Mouse (Mus musculus) G1E (cell line): ENCODE measurements at regions not wholly inside any gene's neighbourhood (a gene's known extent, or its start where the extent isn't known, plus 50 kb on each side); places are given as distances from the start of the nearest gene placed in this dataset.

ENCODE experiments used
- ATAC-seq: 2 replicates; pipeline ENCODE4 v1.8.0; 2016; ENCODE audit warnings: mild to moderate bottlenecking; ENCODE audit not compliant: insufficient number of reproducible peaks, poor library complexity, low FRiP score, severe bottlenecking; ENCODE audit errors: extremely low read depth
- DNase-seq: peaks from one replicate; pipeline ENCODE4 v3.0.0; 2012; ENCODE audit warnings: low spot score
- H3K27me3 ChIP-seq: 2 replicates; pipeline ENCODE4 v1.6.1; 2012; ENCODE audit warnings: mild to moderate bottlenecking, low read length, inconsistent platforms; ENCODE audit not compliant: insufficient read depth
- H3K36me3 ChIP-seq: replicated peaks from 2 replicates; pipeline ENCODE3; 2012; ENCODE audit warnings: mild to moderate bottlenecking, inconsistent platforms
- H3K4me1 ChIP-seq: 2 replicates; pipeline ENCODE4 v1.6.1; 2012; ENCODE audit warnings: low read depth, low read length, inconsistent platforms, mixed read lengths; ENCODE audit not compliant: insufficient read depth
- H3K4me3 ChIP-seq: 2 replicates; pipeline ENCODE4 v1.5.1; 2012; ENCODE audit warnings: low read depth, mild to moderate bottlenecking, inconsistent platforms, low read length, moderate library complexity, mixed read lengths
- H3K9me3 ChIP-seq: replicated peaks from 2 replicates; pipeline ENCODE4 v1.6.1; 2012; ENCODE audit warnings: inconsistent platforms
- CTCF ChIP-seq: IDR thresholded peaks from 2 replicates; pipeline ENCODE4 v1.5.1; 2012; ENCODE audit warnings: low read depth, low read length, inconsistent platforms, mixed read lengths
- GATA1 ChIP-seq: IDR thresholded peaks from 2 replicates; pipeline ENCODE4 v1.6.1; 2012; ENCODE audit warnings: borderline replicate concordance, low read length, inconsistent platforms, mixed read lengths
- GATA2 ChIP-seq: IDR thresholded peaks from 2 replicates; pipeline ENCODE4 v1.6.1; 2012; ENCODE audit warnings: low read depth, low read length, inconsistent platforms, borderline replicate concordance
- POLR2AphosphoS5 ChIP-seq: IDR thresholded peaks from 2 replicates; pipeline ENCODE4 v1.6.1; 2012; ENCODE audit warnings: low read depth, low read length, inconsistent platforms; ENCODE audit not compliant: insufficient replicate concordance
- TAL1 ChIP-seq: conservative IDR thresholded peaks from 2 replicates; pipeline ENCODE4 v1.6.1; 2012; ENCODE audit warnings: low read depth, low read length, inconsistent platforms, mixed read lengths

- Histone ChIP-seq H3K9me3 (no peaks in the 10 kb centered on the region), H3K36me3 (no peaks in the 10 kb centered on the region), H3K4me1 (no peaks in the 10 kb centered on the region), H3K4me3 (no peak overlapping the region), H3K27me3 (no peaks in the 10 kb centered on the region)
- no peak for TF ChIP-seq TAL1
- TF ChIP-seq POLR2AphosphoS5 = no peak
- TF ChIP-seq CTCF = no peak
- TF ChIP-seq GATA1 = no peak
- no peak for TF ChIP-seq GATA2
- DNase-seq (no peak), ATAC-seq (no peak)
Observed at GRCm38 (mm10) chr11:19532867-19533266, 391.3 kb upstream of the Spred2 start.

DNA sequence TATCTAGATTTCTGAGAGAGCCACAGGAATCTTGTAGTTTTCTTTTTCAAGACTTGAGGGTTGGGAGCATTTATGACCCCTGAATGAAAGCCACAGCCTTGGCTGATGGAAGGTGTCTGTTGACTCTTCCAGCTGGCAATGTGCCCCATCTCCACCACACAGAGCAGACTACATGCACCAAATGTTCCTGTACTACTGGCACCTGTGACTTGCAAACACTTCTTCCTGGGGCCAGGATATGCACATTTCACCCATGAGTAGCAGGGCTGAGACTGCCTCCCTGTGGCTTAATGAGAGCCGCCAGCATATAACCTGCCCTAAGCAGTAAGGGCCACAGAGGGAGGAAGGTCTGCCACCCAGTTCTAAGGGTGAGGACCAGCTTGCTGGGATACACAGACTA lies 390.5 kb upstream of the Spred2 start:
- Histone ChIP-seq H3K9me3 (no peaks in the 10 kb centered on the region), H3K4me1 (no peaks in the 10 kb centered on the region), H3K27me3 (no peaks in the 10 kb centered on the region), H3K36me3 (no peaks in the 10 kb centered on the region), H3K4me3 (no peak overlapping the region)
- no peak for DNase-seq
- TF ChIP-seq TAL1 = no peak
- no peak for TF ChIP-seq GATA1
- no peak for ATAC-seq

GRCm38 (mm10) chr11:19535215-19535614 lies 389.0 kb upstream of the Spred2 start:
- H3K27me3 ChIP-seq = no peaks in the 10 kb centered on the region
- no peaks in the 10 kb centered on the region for H3K9me3 ChIP-seq
- no peak for DNase-seq
- no peak overlapping the region for H3K4me3 ChIP-seq
- no peaks in the 10 kb centered on the region for H3K4me1 ChIP-seq
- ATAC-seq = no peak
- TF ChIP-seq GATA1 (no peak), POLR2AphosphoS5 (no peak), GATA2 (no peak)
- H3K36me3 ChIP-seq = no peaks in the 10 kb centered on the region

DNA sequence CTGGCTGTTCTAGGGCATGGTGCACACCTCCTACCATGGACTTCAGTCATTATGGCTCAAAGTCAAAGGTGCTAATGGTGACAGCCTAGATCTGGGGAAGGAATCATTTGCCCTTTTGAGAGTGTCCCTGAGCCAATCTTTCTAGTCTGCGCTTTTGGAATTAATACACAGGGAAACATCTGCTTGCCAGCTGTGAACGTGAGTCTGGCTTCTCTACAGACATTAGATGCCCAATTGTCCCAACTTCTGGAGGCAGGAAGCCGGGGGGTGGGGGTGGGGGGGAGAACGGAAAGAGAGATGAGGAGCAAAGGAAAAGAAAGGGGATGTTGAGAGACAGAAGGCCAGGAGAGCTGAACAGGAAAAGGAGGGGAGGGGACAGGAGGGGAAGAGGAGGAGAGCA lies 377.9 kb upstream of the Spred2 start:
- Histone ChIP-seq H3K4me3 (no peak overlapping the region), H3K4me1 (no peaks in the 10 kb centered on the region), H3K9me3 (no peaks in the 10 kb centered on the region), H3K27me3 (no peaks in the 10 kb centered on the region; the same call in 1 of the 2 replicates), H3K36me3 (no peaks in the 10 kb centered on the region)
- ATAC-seq (no peak), DNase-seq (no peak)
- TF ChIP-seq POLR2AphosphoS5 (no peak), GATA2 (no peak), TAL1 (no peak), CTCF (no peak), GATA1 (no peak)

- DNase-seq (no peak), ATAC-seq (no peak)
- Histone ChIP-seq H3K4me3 (no peak overlapping the region), H3K4me1 (no peaks in the 10 kb centered on the region), H3K27me3 (no peaks in the 10 kb centered on the region), H3K9me3 (no peaks in the 10 kb centered on the region), H3K36me3 (no peaks in the 10 kb centered on the region)
- TF ChIP-seq GATA1 (no peak), CTCF (no peak), POLR2AphosphoS5 (no peak), TAL1 (no peak), GATA2 (no peak)
Observed at GRCm38 (mm10) chr11:19554316-19554946, 369.7 kb upstream of the Spred2 start.

- H3K4me3 ChIP-seq = no peak overlapping the region
- DNase-seq = no peak
- no peak for TF ChIP-seq POLR2AphosphoS5
- TF ChIP-seq TAL1 = no peak
- TF ChIP-seq CTCF = no peak
- no peak for TF ChIP-seq GATA1
- no peak for TF ChIP-seq GATA2
- ATAC-seq = no peak
- no peaks in the 10 kb centered on the region for H3K27me3 ChIP-seq
- no peaks in the 10 kb centered on the region for H3K9me3 ChIP-seq
- H3K36me3 ChIP-seq = no peaks in the 10 kb centered on the region
- H3K4me1 ChIP-seq = no peaks in the 10 kb centered on the region
Observed at GRCm38 (mm10) chr11:19554947-19555770, 369.0 kb upstream of the Spred2 start.
